Mouse (Mus musculus): ENCODE measurements around the gene Dmap1. TPM values are rescaled to one million over a fixed set of nuclear protein-coding genes. Genes with fewer than 3 reads are reported as not detected.

The Dmap1 gene
- total RNA-seq, 1 experiment from 2014 or later, result 12.7 TPM

DNA sequence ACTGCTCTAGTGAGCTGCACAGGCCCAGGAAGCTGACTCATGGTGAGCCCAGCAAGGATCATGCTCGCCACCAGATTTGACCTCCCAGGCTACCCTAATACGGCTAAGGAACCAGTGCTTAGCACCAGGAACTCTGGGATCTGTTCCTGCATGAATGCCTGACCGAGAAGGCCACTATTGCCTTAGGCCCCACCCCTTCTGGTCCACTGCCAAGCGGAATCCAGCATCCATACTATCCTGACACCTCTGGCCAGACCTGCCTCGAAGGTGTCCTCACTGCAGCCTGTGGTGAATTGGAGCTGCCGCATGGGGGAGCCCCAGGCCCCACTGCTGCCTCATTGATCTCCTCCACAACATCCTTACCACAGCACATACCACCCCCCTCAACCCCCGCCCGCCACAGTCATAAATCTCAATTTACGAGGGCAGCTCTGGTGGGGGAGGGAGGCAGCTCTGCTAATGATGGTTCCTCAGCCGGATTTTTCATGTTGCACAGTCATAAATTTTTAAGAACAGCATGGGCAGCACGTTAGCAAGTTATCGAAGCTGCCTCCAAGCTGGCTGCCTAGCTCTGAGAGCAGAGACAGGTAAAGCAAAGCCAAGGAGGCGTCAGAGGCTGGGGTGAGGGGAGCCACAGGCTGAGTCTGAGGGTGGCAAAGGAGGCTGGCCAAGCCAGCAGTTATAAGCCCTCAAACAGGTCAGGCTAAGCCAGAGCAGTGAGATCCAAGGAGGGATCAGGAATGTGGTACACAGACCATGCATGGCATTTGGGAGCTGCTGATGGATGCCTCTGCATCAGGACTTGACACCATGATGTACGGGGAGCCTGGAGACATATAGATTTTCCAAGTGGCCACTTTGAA lies 23.3 kb downstream of the Dmap1 start:
- ATAC-seq (ENCODE audit: extremely low read depth, insufficient number of reproducible peaks, low FRiP score, poor library complexity, severe bottlenecking), result no peak

DNA sequence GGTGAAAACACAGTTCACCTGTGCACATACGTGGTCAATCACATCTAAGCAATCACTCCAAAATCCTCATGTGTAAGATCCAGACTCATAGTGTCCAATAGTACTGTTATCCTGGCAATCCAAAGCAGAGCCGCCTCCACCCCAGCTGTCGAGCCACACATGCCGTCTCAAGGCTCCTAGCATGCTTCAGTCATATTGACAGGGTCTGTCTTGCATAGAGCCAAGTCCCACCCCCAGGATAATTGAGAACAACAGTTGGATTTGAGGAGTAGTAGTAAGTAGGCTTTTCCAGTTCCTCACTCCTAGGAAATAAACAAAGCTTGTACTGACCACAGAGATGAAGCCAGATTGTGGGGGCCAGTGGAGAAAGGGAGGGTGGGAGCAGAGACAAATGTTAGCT lies 24.4 kb downstream of the Dmap1 start:
- no peak for ATAC-seq (ENCODE audit: extremely low read depth, insufficient number of reproducible peaks, low FRiP score, poor library complexity, severe bottlenecking)

DNA sequence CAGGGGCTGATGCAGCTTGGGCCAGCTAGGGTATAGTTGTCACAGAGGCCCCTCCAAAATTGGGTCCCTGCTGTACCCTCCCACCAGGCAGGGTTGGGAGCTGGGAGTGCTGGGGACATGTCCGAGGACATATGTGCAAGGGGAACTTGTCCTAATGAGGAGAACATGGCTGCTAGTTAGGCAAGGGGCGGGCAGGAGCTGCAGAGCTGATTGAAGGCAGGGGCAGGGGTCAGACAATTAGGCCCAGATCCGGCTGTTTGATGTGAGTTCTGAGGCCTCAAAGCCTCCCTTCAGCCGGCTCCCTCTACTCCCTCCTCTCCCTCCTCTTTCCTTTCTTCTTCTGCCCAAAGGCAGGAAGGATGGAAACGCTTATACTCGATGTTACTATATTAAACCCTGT lies 25.1 kb downstream of the Dmap1 start:
- no peak for ATAC-seq (ENCODE audit: extremely low read depth, insufficient number of reproducible peaks, low FRiP score, poor library complexity, severe bottlenecking)

DNA sequence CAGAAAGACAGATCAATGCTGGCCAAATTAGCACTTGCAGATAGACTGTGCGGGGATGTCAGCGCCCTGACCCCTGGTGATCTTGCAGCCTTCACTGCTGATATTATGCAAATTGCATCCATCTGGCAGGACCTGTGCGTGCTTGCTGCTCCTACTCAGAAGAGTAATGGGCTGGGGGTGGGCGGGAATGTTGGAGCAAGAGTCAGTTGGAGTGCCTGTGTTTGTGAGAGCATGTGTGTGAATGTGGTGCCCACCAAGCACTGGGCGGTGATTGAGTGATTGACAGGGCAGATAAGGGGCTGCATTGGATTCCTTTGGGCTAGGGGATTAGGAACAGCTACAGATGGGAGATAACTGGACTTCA lies 26.6 kb downstream of the Dmap1 start:
- no peak for ATAC-seq (ENCODE audit: extremely low read depth, insufficient number of reproducible peaks, low FRiP score, poor library complexity, severe bottlenecking)

DNA sequence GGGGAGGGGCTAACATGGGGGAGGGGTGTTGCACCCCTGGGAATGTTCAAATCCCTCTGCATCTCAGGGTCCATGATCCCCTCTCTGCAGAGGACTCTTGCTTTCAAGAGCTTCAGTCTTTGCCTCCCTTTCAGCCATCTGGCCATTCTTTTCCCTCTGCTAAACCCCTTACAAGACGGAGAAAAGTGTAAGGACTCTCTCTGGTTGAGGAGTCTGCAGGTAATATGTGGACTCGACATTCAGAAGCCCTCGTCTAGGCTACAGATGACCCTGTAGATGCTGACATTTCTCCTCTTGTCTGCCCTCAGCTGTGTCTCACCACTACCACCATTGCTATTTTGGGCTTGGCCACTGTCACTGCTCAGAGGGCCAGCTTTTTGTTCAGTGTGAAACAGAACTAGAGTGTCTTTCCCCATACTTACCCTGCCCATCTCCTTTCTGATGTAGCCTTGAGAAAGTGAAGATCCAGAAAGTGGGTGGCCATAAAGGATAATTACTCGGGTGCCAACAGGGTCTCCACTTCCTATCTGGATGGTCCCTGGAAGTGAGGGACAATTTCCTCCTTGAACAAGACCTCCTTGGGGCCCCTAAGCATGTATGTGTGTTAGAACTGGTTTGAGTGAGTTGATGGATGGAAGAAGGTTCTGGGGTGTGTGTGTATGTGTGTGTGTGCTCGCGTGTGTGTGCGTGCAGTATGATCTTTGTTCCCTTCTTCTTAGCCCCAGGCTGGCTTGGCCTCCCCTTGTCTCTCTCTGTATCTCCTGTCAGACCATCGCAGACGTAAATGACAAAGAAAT lies 27.2 kb downstream of the Dmap1 start:
- no peak for ATAC-seq (ENCODE audit: extremely low read depth, insufficient number of reproducible peaks, low FRiP score, poor library complexity, severe bottlenecking)

DNA sequence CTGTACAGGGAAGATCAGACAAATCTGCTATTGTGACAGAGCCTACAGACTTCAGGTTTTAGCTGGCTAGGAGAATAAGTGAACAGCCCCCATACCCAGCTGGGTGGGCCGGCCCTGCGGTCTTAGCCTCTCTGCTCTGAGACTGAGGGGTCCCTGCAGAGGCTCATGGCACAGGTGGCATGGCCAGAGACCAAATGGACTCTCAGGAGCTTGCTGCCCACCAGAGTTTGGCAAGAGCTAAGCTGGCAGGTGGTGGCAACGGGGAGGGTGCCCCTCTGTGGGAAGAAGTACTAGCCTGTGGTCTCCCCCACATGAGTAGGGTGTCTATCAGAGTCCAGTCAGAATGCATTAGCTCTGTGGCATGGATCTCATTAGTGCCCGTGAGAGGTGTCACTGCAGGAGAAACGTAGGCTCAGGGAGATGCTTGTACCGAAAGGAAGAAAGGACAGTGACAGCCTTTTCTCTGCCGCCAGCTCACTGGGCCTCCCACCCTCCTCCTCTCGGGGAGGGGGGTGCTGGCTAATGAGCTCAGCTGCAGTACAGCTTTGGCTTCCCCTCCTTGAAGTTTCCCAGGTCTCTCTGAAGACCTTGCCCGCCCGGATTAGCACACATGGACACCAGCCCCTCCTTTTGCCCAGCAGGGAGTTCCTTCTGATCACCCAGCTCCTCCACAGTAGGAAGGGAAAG lies 27.9 kb downstream of the Dmap1 start:
- no peak for ATAC-seq (ENCODE audit: extremely low read depth, insufficient number of reproducible peaks, low FRiP score, poor library complexity, severe bottlenecking)

DNA sequence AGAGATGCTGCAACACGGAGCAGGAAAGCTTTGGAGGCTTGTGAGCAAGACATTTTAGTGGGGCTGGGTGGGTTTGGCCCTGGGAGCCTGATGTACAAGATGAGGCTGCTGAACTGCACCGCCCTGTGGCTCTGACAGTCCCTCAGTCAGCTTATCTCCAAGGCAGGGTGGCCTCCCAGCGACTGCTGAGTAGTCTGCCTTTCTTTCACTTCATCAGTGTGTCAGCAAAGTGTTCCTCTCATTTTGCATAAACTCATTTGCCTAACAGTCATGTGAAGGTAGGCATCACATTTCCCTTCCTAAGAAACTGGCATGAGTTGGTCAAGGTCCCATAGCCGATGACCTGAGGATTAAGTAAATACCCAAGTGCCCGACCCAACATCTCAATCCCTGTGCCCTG lies 29.3 kb downstream of the Dmap1 start:
- ATAC-seq (ENCODE audit: extremely low read depth, insufficient number of reproducible peaks, low FRiP score, poor library complexity, severe bottlenecking), result no peak

DNA sequence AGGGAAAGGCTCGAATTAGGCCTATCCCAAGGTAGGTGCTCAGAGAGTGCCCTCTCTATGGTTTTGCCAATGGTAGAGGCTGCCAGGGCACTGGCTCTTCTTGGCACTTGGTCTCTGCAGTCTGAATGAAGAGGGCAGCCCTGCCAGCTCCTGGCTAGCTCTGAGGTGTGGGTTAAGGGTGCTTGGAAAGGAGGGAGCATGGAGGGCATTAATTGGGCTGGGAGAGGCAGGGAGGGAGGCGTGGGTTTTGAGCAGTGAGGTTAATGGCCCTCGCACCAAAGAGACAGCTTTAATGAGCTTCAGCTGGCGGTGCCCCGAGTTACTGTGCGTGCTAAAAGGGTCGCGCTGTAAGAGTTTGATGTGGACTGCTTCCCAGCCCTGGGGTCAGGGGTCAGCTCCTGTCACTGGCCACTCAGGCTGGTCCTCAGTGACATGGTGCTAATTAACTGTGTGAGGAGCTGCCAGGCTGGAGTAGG lies 30.4 kb downstream of the Dmap1 start:
- no peak for ATAC-seq (ENCODE audit: extremely low read depth, insufficient number of reproducible peaks, low FRiP score, poor library complexity, severe bottlenecking)

DNA sequence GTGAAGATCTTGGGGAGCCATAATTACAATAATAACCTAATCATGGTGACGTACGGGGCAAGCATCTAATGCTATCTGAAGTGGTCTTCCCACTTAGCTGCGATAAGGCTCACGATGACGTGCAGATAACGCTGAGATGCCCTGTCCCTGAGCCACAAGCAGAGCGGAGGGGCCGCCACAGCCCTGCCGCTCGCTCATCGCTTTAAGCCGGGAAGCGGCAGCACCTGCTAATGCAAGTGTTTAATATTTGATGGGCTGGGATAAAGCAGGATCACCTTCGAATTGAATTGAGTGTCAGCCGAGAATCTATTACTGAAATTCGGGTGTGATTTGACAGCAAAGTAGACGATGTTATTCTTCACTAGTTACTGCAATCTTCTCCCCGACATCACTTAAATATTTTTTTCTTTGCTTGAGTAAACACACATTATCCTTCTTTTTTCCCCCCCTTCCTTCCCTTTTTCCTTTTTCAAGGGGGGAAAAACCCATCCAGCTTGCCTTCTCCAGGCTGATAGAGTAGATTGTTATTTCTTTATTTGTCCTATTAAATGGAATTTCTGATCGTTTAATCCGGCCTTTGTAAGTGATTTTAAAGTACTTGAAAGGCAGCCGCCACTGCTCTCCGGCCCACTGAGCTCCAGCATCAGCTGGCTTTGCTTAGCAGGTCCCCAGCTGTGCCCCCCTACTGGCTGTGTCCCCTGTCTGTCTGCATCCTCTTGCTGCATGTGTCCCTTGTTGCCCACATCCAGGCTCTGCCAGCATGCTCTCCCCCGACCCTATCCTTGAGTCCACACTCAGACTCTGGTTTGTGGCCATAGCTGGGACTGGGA lies 34.9 kb downstream of the Dmap1 start:
- ATAC-seq (ENCODE audit: extremely low read depth, insufficient number of reproducible peaks, low FRiP score, poor library complexity, severe bottlenecking), result no peak

DNA sequence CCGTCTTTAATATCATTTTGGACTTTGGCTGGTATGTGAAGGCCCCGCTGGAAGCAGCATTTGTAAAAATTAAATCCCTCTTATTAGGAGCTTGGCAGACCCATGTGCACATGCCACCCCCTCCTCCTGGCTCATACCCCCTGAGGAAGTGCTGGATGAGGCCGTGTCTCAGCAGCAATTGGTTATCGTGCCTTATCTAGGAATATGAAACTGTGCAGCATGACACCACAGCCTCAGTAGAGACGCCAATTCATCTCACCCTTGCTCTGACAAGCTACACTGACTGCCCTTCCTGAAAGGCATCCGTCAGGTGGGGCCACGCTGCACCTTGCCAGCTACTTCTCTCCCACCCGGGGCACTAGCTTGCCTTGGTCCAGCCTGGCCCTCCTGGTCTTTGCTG lies 35.6 kb downstream of the Dmap1 start:
- no peak for ATAC-seq (ENCODE audit: extremely low read depth, insufficient number of reproducible peaks, low FRiP score, poor library complexity, severe bottlenecking)

DNA sequence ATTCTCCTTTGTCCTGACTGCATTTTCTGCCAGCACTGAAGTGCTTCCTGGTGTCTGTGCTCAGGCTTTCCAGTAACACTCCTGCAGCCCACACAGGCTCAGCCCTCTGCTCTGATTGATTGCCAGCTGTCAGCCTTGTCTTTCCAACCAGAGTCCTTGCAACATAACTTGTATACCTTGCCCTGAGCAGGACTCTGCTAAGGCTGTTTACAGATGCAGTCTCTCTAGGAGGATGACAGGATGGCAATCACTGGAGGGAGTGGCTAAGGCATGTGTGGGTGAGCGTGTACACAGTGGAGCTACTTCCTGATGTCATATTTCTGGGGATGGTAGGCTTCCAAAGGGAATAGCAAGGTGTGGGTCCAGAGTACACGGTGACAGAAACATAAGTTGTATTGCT lies 36.2 kb downstream of the Dmap1 start:
- ATAC-seq (ENCODE audit: extremely low read depth, insufficient number of reproducible peaks, low FRiP score, poor library complexity, severe bottlenecking), result no peak

DNA sequence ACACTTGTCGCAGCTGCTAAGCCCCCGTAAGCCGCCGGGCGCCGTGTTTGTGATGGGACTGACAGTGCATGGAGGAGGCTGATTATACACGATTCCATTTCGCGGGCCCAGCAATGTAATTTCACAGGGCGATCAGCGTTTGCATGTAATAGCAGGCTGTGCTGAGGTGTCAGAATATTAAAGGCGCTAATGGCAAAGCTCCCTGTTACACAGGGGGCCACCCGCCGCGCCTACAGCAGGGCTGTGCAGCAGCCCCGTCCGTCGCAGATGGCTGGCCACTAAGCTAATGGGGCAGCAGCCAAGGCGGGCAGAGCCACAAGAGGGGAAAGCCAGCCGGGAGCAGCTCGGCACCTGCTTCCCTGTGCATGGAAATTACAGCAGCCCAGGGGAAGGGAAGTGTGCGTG lies 37.0 kb downstream of the Dmap1 start:
- ATAC-seq (ENCODE audit: extremely low read depth, insufficient number of reproducible peaks, low FRiP score, poor library complexity, severe bottlenecking), result no peak

DNA sequence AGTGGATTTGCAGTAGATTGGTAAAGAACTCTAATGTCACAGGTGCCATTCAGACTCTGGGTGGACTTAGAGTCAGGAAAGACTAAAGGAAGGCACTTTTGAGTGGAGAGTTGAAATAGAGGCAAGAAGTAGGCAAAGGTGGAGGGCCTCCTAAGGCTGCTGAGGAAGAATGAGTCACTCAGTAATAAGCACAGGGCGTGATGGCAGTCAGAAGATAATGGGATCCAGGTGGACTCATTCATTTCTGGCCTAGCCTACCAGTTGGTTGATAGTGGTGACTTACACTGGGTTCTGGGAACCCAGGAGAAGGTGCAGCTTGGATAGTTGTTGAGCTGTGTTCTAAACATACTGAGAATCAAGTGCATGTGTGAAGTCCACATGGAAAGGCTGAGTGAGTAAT lies 40.3 kb downstream of the Dmap1 start:
- ATAC-seq (ENCODE audit: extremely low read depth, insufficient number of reproducible peaks, low FRiP score, poor library complexity, severe bottlenecking), result no peak

DNA sequence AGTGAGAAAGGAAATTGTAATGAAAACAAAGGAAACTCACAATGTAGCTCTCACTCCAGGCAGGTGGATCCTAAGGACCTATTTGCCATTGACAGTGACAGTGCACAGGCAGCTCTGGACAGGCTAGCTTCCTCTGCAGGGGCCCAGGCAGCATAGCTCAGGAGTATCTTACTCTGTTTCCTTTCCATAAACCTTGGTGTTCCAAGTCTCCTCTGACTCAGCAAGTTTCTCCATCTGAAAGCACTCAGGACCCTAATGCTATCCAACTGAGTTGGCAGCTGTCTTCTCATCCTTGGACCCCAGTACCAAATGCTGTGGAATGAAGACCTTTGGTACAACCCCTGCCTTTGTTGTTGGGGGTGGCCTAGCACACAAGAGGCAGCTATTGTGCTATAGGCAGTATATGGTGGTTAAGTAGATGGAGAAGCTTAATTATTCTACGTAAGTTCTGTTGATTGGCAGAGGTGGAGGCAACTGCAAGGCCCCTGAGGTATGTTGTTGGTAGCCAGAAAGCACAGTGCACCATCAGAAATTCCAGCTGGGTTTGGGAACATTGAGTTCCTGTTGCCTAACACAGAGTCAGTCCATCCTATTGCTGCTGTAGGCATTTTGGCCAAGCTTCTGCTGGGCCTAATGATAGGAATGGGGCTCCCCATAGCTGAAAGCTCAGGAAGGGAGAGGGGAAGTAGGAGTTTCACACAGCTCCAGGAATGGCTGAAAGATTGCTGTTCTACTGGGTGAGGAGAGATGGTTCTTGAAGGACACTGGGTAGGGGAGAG lies 41.0 kb downstream of the Dmap1 start:
- no peak for ATAC-seq (ENCODE audit: extremely low read depth, insufficient number of reproducible peaks, low FRiP score, poor library complexity, severe bottlenecking)

DNA sequence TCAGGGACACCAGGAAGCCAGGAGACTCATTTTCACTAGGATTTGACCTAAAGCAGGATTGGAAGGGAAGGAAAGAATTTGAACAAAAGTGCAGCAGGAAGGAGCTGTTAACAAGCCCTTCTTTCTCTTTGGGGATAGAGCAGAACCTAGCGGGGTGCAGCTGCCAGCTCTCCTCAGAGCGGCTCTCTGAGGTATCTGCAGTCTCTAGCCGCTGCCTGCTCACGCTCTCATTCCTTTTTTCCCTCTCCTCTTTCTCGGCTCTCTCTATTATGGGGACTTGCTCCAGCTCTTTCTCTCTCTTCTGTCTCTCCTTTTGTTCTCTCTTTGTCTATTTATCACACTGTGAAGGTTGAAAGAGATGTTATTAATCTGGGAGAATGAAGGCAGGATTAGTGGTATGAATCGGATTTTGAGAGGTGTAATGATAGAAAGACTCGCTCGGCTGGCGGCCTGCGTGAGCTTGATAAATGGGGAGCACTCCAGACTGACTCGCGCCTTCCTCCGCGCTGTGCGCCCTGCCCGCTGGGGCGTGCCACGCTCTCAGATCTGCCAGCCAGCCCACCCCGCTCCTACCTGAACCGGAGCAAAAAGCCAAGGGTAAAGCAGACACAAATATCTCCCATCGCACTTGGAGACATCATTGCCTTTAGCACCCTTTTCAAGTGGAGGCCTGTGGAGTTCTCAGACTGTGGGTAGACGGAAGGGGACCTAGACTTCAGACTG lies 45.0 kb downstream of the Dmap1 start:
- ATAC-seq (ENCODE audit: extremely low read depth, insufficient number of reproducible peaks, low FRiP score, poor library complexity, severe bottlenecking), result no peak

DNA sequence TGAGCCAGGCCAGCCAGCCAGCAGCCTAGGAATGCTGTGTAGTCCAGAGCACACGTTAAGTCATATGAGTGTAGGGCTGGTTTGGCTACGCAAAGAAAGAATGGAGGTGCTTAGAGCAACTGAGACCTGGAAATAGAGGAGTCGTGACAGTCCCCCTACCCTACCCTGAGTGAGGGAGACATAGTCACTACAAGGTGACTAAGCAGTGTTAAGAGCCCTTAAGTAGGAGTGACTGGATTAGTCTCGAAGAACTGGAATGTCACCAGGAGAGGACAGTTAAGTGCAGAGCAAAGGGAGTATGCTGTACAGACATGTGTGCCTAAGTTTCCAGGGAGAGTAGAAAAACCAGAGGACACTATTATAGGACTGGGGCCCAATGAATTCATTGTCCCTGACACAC lies 45.9 kb downstream of the Dmap1 start:
- ATAC-seq (ENCODE audit: extremely low read depth, insufficient number of reproducible peaks, low FRiP score, poor library complexity, severe bottlenecking), result no peak

DNA sequence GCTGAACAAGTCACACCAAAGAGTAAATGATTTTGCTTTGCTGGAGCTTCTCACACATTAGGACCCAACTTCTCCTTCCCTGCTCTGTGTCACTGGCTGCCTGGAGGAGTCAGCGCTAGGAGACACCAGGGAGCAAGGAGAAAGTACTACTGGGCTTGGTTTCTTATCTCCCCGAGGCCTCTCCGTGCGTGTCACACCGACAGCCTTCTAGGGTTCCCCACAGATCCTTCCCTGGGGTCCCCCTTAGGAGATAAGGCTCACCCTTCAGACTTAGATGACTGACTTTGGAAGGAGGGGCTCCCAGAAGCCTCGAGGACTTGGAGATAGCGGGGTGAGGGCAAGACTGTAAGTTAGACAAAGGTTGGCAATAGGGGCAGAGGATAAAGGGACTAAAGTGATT lies 47.4 kb downstream of the Dmap1 start:
- ATAC-seq (ENCODE audit: extremely low read depth, insufficient number of reproducible peaks, low FRiP score, poor library complexity, severe bottlenecking), result no peak

DNA sequence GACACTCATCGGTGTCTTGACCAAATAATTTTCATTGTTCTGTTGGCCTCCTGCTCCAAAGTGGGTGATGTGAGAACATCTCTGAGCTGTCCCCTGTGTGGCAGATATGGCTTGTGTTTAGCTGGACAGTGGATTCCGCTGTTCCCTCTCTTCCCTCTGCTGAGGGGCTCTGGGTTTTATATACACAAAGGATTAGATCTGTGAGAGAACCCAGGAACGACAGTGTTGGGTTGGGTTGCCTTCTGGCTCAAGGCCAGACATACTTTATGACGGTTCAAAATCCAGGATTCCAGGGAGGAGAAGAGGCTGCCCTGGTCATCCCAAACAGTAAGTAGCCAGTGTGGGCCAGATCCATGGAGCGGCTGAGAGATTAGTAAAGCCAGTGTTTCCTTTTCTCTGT lies 48.5 kb downstream of the Dmap1 start:
- no peak for ATAC-seq (ENCODE audit: extremely low read depth, insufficient number of reproducible peaks, low FRiP score, poor library complexity, severe bottlenecking)

Measured in neutrophil, adult 5-6 weeks (primary cell).